Mouse (Mus musculus) megakaryocyte progenitor cell, adult 5-6 weeks (primary cell): ENCODE measurements at regions not wholly inside any gene's neighbourhood (a gene's known extent, or its start where the extent isn't known, plus 50 kb on each side); places are given as distances from the start of the nearest gene placed in this dataset.
"Not testable (repeated sequence)": the region's sequence is repeated elsewhere in the genome, so short reads cannot be mapped to it uniquely, and the experiment has no call there.

Source experiments
- ATAC-seq: replicated peaks from 2 replicates; pipeline ENCODE4 v1.8.0; 2016; ENCODE audit warnings: mild to moderate bottlenecking, moderate TSS enrichment, inconsistent platforms; ENCODE audit not compliant: poor library complexity

GRCm38 (mm10) chr5:64683419-64683818, 119.8 kb upstream of the Klf3 start:
- no peak for ATAC-seq

GRCm38 (mm10) chr5:64684275-64684674, 118.9 kb upstream of the Klf3 start:
- ATAC-seq = peak; percentile 38; the same call in 1 of the 2 replicates

GRCm38 (mm10) chr5:64690148-64690547, 113.0 kb upstream of the Klf3 start:
- no peak for ATAC-seq

- peak; percentile 78 for ATAC-seq
These were observed 111.6 kb upstream of the Klf3 start for GRCm38 (mm10) chr5:64691406-64692100.

- ATAC-seq = peak; percentile 59
These were observed 110.9 kb upstream of the Klf3 start for GRCm38 (mm10) chr5:64692335-64692734.

GRCm38 (mm10) chr5:64693616-64694015, 109.6 kb upstream of the Klf3 start:
- peak; percentile 47 for ATAC-seq

GRCm38 (mm10) chr5:64694606-64695005, 108.6 kb upstream of the Klf3 start:
- ATAC-seq = no peak

GRCm38 (mm10) chr5:64696099-64696498, 107.1 kb upstream of the Klf3 start:
- no peak for ATAC-seq

GRCm38 (mm10) chr5:64697466-64697865, 105.7 kb upstream of the Klf3 start:
- no peak for ATAC-seq

- no peak for ATAC-seq
These were observed 104.6 kb upstream of the Klf3 start for GRCm38 (mm10) chr5:64698458-64699116.

- ATAC-seq = no peak
These were observed 103.2 kb upstream of the Klf3 start for GRCm38 (mm10) chr5:64700030-64700429.

- ATAC-seq = no peak
These were observed 101.9 kb upstream of the Klf3 start for GRCm38 (mm10) chr5:64701219-64701779.

GRCm38 (mm10) chr5:64701780-64702231, 101.4 kb upstream of the Klf3 start:
- peak; percentile 82 for ATAC-seq

GRCm38 (mm10) chr5:64702404-64702803, 100.8 kb upstream of the Klf3 start:
- not testable (repeated sequence) for ATAC-seq

GRCm38 (mm10) chr5:64703091-64703872, 99.9 kb upstream of the Klf3 start:
- ATAC-seq = peak; percentile 67

- ATAC-seq = peak; percentile 40; the same call in 1 of the 2 replicates
These were observed 99.0 kb upstream of the Klf3 start for GRCm38 (mm10) chr5:64704144-64704543.

GRCm38 (mm10) chr5:64706586-64706985, 96.6 kb upstream of the Klf3 start:
- ATAC-seq = no peak

GRCm38 (mm10) chr5:64709146-64709545, 94.0 kb upstream of the Klf3 start:
- no peak; the same call in 1 of the 2 replicates for ATAC-seq

- no peak for ATAC-seq
These were observed 93.0 kb upstream of the Klf3 start for GRCm38 (mm10) chr5:64710236-64710635.

GRCm38 (mm10) chr5:64710968-64711367, 92.2 kb upstream of the Klf3 start:
- ATAC-seq = no peak

GRCm38 (mm10) chr5:64714221-64714653, 89.0 kb upstream of the Klf3 start:
- no peak for ATAC-seq
